Mouse (Mus musculus): Measurements from ENCODE around the gene Olfr444.

Olfr444 gene

DNA sequence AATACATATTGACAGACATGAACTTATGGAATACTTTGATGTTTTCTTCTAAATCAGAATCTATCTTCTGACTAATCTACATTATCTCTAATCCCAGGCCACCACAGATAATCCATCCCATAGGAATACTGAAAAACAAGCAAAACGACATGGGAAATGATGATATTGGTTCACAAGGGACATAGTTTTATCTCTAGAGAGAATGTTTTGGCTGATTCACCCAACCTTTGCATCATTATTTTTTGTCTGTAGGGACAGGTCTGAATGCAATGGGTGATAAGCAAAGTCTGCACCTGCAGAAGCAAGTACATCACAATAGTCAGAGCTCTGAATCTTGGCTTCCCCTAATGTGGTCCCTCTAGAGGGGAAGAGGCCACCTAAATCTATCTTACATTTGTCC lies at the start of gene Olfr444:
TSS of gene Olfr444 (plus strand) at position 301 of the 400 bp plus-strand sequence.
- DNase-seq: no peak

DNA sequence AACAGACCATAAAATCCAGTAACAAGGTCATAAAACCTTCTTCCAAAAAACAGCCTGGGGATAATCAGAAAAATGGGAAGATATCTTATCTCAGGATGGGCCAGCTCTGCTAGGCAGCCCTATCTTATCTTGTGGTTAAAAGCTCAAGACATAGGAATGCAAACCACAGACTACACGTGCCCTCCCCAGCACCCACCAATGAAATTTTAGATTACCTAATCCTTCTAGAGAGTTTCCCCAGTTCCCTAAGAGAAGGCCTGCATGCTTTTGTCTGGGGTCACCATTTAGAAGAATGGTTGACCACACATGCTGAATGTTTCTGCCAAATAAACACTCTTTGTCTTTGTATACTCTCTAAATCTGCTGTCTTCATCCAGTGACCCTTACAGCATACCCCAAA lies 48.5 kb upstream of the Olfr444 start:
- DNase-seq: no peak

DNA sequence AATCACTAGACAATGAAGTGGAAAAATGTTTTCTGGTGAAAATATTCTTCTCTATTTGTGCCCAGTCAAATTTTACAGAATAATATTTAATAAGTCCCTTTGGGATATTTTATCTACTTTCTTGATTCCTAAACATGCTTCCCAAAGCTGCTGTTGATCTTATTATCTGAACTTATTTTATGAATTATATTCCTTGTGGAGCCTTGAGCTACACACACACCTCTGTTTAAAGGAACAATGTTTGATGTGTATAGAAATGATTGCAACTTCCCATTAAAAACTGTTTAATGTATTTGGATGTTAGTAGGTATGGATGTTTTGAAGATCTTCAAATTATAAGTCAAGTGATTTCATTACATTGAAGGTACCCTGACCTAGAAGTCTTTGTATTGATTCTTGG lies 40.3 kb upstream of the Olfr444 start, which contains the start of gene Olfr447:
TSS of gene Olfr447 (plus strand) at position 301 of the 400 bp plus-strand sequence.
- DNase-seq: no peak

DNA sequence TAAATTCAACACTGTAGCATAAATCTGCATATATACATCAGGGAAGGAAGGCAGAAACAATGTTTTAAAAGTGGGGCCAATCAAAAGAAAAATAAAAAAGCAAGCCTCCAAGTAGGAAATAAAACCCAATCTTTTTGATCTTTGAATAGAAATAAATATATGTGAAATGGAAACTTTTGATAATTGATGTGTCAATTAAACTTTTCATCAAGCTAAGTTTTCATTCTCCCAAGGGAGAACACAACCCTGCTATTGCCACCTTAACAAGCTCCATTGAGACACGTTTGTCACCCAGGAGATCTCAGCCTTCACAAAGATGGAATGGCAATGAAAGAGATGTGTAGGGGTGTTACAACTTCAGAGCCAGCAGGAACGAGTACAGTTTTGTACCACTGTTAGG lies 27.8 kb upstream of the Olfr444 start, which contains the start of gene Olfr446:
TSS of gene Olfr446 (plus strand) at position 301 of the 400 bp plus-strand sequence.
- no peak for DNase-seq

DNA sequence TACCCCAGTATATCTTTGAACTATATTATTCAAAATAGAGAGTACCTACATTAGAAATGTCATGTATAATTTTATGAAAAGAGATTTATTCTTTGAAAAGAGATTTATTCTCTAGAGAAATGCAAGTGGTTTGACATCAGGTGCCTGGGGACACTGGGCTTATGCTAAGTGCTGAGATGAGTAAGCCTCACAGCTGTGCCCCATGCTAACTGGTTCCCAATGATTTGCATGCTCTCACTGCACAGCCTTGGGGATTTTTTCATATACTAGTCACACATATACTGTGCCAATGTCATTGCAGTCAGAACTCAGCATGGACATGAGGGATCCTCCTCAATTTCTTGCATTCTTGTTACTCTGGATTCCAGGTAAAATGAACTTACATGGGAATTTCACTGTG lies 31.5 kb downstream of the Olfr444 start:
- no peak for DNase-seq

Data from cerebellum, adult 11-12 months (tissue).